ENCODE assay signal across 18 mouse cellular contexts in genomic region chr2:48065162-48065561, GRCm38 (mm10).
"Had no signal": no experiment of that assay in that cellular context is flagged by ENCODE, and none has a peak within 500 bp of the region (broad histone marks: within the 10 kb centered on the region; RNA-seq: fewer than 3 reads in every experiment).

No protein-coding gene starts in this region.

- H3K4me3 ChIP-seq: midbrain, embryonic 10.5 days; midbrain, embryonic 13.5 days; midbrain, embryonic 15.5 days; myocyte; neural tube, embryonic 13.5 days; neural tube, embryonic 15.5 days had no signal

- H3K4me1 ChIP-seq: midbrain, embryonic 10.5 days; midbrain, embryonic 13.5 days; midbrain, embryonic 15.5 days; neural tube, embryonic 13.5 days; neural tube, embryonic 15.5 days had no signal

- DNase-seq: lung, adult 18-20 months; lung, embryonic 14.5 days; lung, postnatal 10 days; lung, postnatal 4 days; retina, postnatal 1 day; right cerebral cortex, adult 18-20 months; right cerebral cortex, postnatal 25 days; right cerebral cortex, postnatal 4 days; spleen, adult 18-20 months; thymus, adult 18-20 months; thymus, postnatal 14 days; thymus, postnatal 36 days had no signal

- H3K27ac ChIP-seq: midbrain, embryonic 10.5 days; midbrain, embryonic 13.5 days; midbrain, embryonic 15.5 days; neural tube, embryonic 13.5 days; neural tube, embryonic 15.5 days had no signal

- H3K27me3 ChIP-seq: midbrain, embryonic 13.5 days; midbrain, embryonic 15.5 days; neural tube, embryonic 13.5 days; neural tube, embryonic 15.5 days had no signal

- H3K9me3 ChIP-seq: midbrain, embryonic 10.5 days; midbrain, embryonic 13.5 days; midbrain, embryonic 15.5 days; neural tube, embryonic 13.5 days; neural tube, embryonic 15.5 days had no signal

- H3K4me2 ChIP-seq: lung, embryonic 14.5 days; midbrain, embryonic 13.5 days; midbrain, embryonic 15.5 days; neural tube, embryonic 13.5 days; neural tube, embryonic 15.5 days had no signal

- ATAC-seq: midbrain, embryonic 13.5 days; midbrain, embryonic 15.5 days had no signal

- H3K36me3 ChIP-seq: midbrain, embryonic 10.5 days; midbrain, embryonic 13.5 days; midbrain, embryonic 15.5 days; neural tube, embryonic 13.5 days; neural tube, embryonic 15.5 days had no signal

- H3K9ac ChIP-seq: lung, embryonic 14.5 days; midbrain, embryonic 13.5 days; midbrain, embryonic 15.5 days; neural tube, embryonic 13.5 days; neural tube, embryonic 15.5 days had no signal
